13 mouse cellular contexts compared by ENCODE assay signal in genomic region chr13:89583747-89584738, GRCm38 (mm10). TPM values are rescaled to one million over a fixed set of nuclear protein-coding genes. Genes with fewer than 3 reads are reported as not detected.
DNase-seq lines count a peak whose midpoint lies in the region; ATAC-seq and TF ChIP-seq lines count a peak whose summit lies in the region.
"Had no signal": no experiment of that assay in that cellular context is flagged by ENCODE, and none has a peak within 500 bp of the region (broad histone marks: within the 10 kb centered on the region; RNA-seq: fewer than 3 reads in every experiment).

No protein-coding gene starts in this region.

- DNase-seq in embryonic facial prominence, embryonic 14.5 days (ENCODE audit: low spot score) = no peak
- no peak for DNase-seq in embryonic facial prominence, embryonic 10.5 days (ENCODE audit: low spot score)
- no peak for DNase-seq in layer of hippocampus, adult 2 months (ENCODE audit: low spot score in 2 of 2)
- no peak for DNase-seq in layer of hippocampus, postnatal 14 days (ENCODE audit: low spot score in 2 of 2)
- no peak for DNase-seq in midbrain, embryonic 10.5 days (ENCODE audit: low spot score)
- no peak for DNase-seq in gastrocnemius, postnatal 14 days
- DNase-seq: cerebellum, adult 8-10 months; lung, adult 2 months had no signal

- no peaks in the 10 kb centered on the region for H3K27me3 ChIP-seq in embryonic facial prominence, embryonic 14.5 days (replicated peaks; ENCODE audit: control insufficient read depth, insufficient read depth, low read length)
- H3K27me3 ChIP-seq in embryonic facial prominence, embryonic 10.5 days (replicated peaks; ENCODE audit: low read depth, poor library complexity, severe bottlenecking) = no peaks in the 10 kb centered on the region
- H3K27me3 ChIP-seq in midbrain, embryonic 16.5 days (ENCODE audit: control insufficient read depth, insufficient read depth, low read depth, low read length) = no peaks in the 10 kb centered on the region
- H3K27me3 ChIP-seq in midbrain, embryonic 10.5 days (ENCODE audit: low read depth, poor library complexity, severe bottlenecking) = no peaks in the 10 kb centered on the region
- no peaks in the 10 kb centered on the region for H3K27me3 ChIP-seq in stomach, embryonic 15.5 days (replicated peaks)
- H3K27me3 ChIP-seq: heart, embryonic 13.5 days; neural tube, embryonic 13.5 days had no signal

- H3K9ac ChIP-seq in embryonic facial prominence, embryonic 14.5 days (ENCODE audit: low read depth, low read length) = no peak overlapping the region
- H3K9ac ChIP-seq in midbrain, embryonic 16.5 days (ENCODE audit: low read depth, low read length) = no peak overlapping the region
- no peak overlapping the region for H3K9ac ChIP-seq in stomach, embryonic 15.5 days
- H3K9ac ChIP-seq: heart, embryonic 13.5 days; hindbrain, embryonic 14.5 days; neural tube, embryonic 13.5 days had no signal

- peak overlapping the region; percentile 26 for H3K4me2 ChIP-seq in embryonic facial prominence, embryonic 14.5 days (ENCODE audit: low read depth, low read length)
- no peak overlapping the region for H3K4me2 ChIP-seq in midbrain, embryonic 16.5 days (ENCODE audit: low read length)
- H3K4me2 ChIP-seq in stomach, embryonic 15.5 days = peak overlapping the region; percentile 40
- H3K4me2 ChIP-seq: heart, embryonic 13.5 days; hindbrain, embryonic 14.5 days; neural tube, embryonic 13.5 days had no signal

- WGBS in embryonic facial prominence, embryonic 14.5 days = 52% methylated on average over 10 of the region's 10 CpGs
- WGBS in embryonic facial prominence, embryonic 10.5 days = 74% methylated on average over 10 of the region's 10 CpGs
- WGBS in midbrain, embryonic 16.5 days = 63% methylated on average over 10 of the region's 10 CpGs
- WGBS in midbrain, embryonic 10.5 days = 80% methylated on average over 10 of the region's 10 CpGs
- WGBS in stomach, embryonic 15.5 days = 29% methylated on average over 10 of the region's 10 CpGs

- H3K36me3 ChIP-seq in embryonic facial prominence, embryonic 14.5 days (ENCODE audit: control insufficient read depth, insufficient read depth, low read length) = no peaks in the 10 kb centered on the region
- H3K36me3 ChIP-seq in embryonic facial prominence, embryonic 10.5 days (replicated peaks) = no peaks in the 10 kb centered on the region
- no peaks in the 10 kb centered on the region for H3K36me3 ChIP-seq in midbrain, embryonic 16.5 days (ENCODE audit: control insufficient read depth, insufficient read depth, low read length)
- H3K36me3 ChIP-seq in midbrain, embryonic 10.5 days = no peaks in the 10 kb centered on the region
- H3K36me3 ChIP-seq in stomach, embryonic 15.5 days = no peaks in the 10 kb centered on the region
- H3K36me3 ChIP-seq: heart, embryonic 13.5 days; neural tube, embryonic 13.5 days had no signal

- no peak for ATAC-seq in embryonic facial prominence, embryonic 14.5 days (ENCODE audit: low read depth)
- ATAC-seq in midbrain, embryonic 16.5 days = peak; percentile 54; the same call in 1 of the 2 replicates
- peak; percentile 78; the same call in 1 of the 2 replicates for ATAC-seq in stomach, embryonic 15.5 days (ENCODE audit: insufficient read depth, low FRiP score, low read depth)

- H3K27ac ChIP-seq in embryonic facial prominence, embryonic 14.5 days (replicated peaks; ENCODE audit: low read depth, low read length) = no peak overlapping the region
- H3K27ac ChIP-seq in embryonic facial prominence, embryonic 10.5 days (replicated peaks) = no peak overlapping the region
- peak overlapping the region; percentile 83 for H3K27ac ChIP-seq in layer of hippocampus, adult 2 months
- H3K27ac ChIP-seq in midbrain, embryonic 16.5 days (ENCODE audit: low read length) = no peak overlapping the region
- no peak overlapping the region for H3K27ac ChIP-seq in midbrain, embryonic 10.5 days (replicated peaks)
- peak overlapping the region; percentile 18; the same call in 1 of the 2 replicates for H3K27ac ChIP-seq in stomach, embryonic 15.5 days
- H3K27ac ChIP-seq: heart, embryonic 13.5 days; hindbrain, embryonic 14.5 days; neural tube, embryonic 13.5 days had no signal

- TF ChIP-seq CTCF in layer of hippocampus, adult 2 months (conservative IDR thresholded peaks at IDR 0.05) = no peak

- intact Hi-C loops in gastrocnemius, postnatal 14 days (cut with DNase I; ENCODE audit: low total_unique reads) = no loop called here

- no peaks in the 10 kb centered on the region for H3K9me3 ChIP-seq in embryonic facial prominence, embryonic 14.5 days (ENCODE audit: control insufficient read depth, low read length)
- H3K9me3 ChIP-seq in embryonic facial prominence, embryonic 10.5 days = no peaks in the 10 kb centered on the region
- no peaks in the 10 kb centered on the region for H3K9me3 ChIP-seq in midbrain, embryonic 16.5 days (replicated peaks; ENCODE audit: control insufficient read depth, low read length, poor library complexity, severe bottlenecking)
- H3K9me3 ChIP-seq in midbrain, embryonic 10.5 days (replicated peaks) = no peaks in the 10 kb centered on the region
- no peaks in the 10 kb centered on the region for H3K9me3 ChIP-seq in stomach, embryonic 15.5 days
- H3K9me3 ChIP-seq: heart, embryonic 13.5 days; neural tube, embryonic 13.5 days had no signal

- no peaks in the 10 kb centered on the region for H3K4me1 ChIP-seq in embryonic facial prominence, embryonic 14.5 days (ENCODE audit: control insufficient read depth, insufficient read depth, low read length)
- H3K4me1 ChIP-seq in embryonic facial prominence, embryonic 10.5 days = no peaks in the 10 kb centered on the region
- H3K4me1 ChIP-seq in midbrain, embryonic 16.5 days (ENCODE audit: control insufficient read depth, insufficient read depth, low read length) = peaks cover 8% of the 10 kb centered on the region
- no peaks in the 10 kb centered on the region for H3K4me1 ChIP-seq in midbrain, embryonic 10.5 days
- peaks cover 13% of the 10 kb centered on the region; the same call in 1 of the 2 replicates for H3K4me1 ChIP-seq in stomach, embryonic 15.5 days
- H3K4me1 ChIP-seq: neural tube, embryonic 13.5 days had no signal

- no peak overlapping the region for H3K4me3 ChIP-seq in embryonic facial prominence, embryonic 14.5 days (ENCODE audit: low read depth, low read length)
- no peak overlapping the region for H3K4me3 ChIP-seq in embryonic facial prominence, embryonic 10.5 days
- H3K4me3 ChIP-seq in layer of hippocampus, adult 2 months = peak overlapping the region; percentile 49
- H3K4me3 ChIP-seq in midbrain, embryonic 16.5 days (ENCODE audit: low read depth, low read length) = no peak overlapping the region
- H3K4me3 ChIP-seq in midbrain, embryonic 10.5 days = no peak overlapping the region
- H3K4me3 ChIP-seq in stomach, embryonic 15.5 days (replicated peaks) = peak overlapping the region; percentile 20; the same call in 1 of the 2 replicates
- H3K4me3 ChIP-seq: heart, embryonic 13.5 days; neural tube, embryonic 13.5 days had no signal

RNA-seq across cellular contexts. Expression of gene Hapln1, which starts 44.4 kb away (rescaled TPM):
- 25.2 and 38.3 TPM in 2 replicates for polyA plus RNA-seq in embryonic facial prominence, embryonic 14.5 days (2014; fragmentation: Nextera tagmentation; extraction: Ambion mirVana)
- 13.0 and 16.9 TPM in 2 replicates for polyA plus RNA-seq in embryonic facial prominence, embryonic 10.5 days (2016; fragmentation: Nextera tagmentation; extraction: Ambion mirVana)
- 10 to 100 TPM; 33.1 to 33.4 TPM for total RNA-seq in layer of hippocampus, adult 2 months (2021)
- 10 to 100 TPM; 71.9 to 84.4 TPM for total RNA-seq in layer of hippocampus, postnatal 14 days (2021)
- 0.36 and 0.47 TPM in 2 replicates for polyA plus RNA-seq in midbrain, embryonic 16.5 days (2015; fragmentation: Nextera tagmentation; extraction: Ambion mirVana)
- polyA plus RNA-seq in midbrain, embryonic 10.5 days (2016; fragmentation: Nextera tagmentation; extraction: Ambion mirVana) = 17.5 and 22.0 TPM in 2 replicates
- 3.7 and 4.3 TPM in 2 replicates for polyA plus RNA-seq in stomach, embryonic 15.5 days (2015; fragmentation: Nextera tagmentation; extraction: Ambion mirVana)
- total RNA-seq in gastrocnemius, postnatal 14 days (2021) = under 1 TPM; 0.49 to 0.94 TPM

Comparison
In these comparisons a context has a peak if more than half of its experiments do, and no peak if none do; other contexts are left out.
1. H3K27ac ChIP-seq: peak in layer of hippocampus, adult 2 months (single experiment) and stomach, embryonic 15.5 days (single experiment); none in embryonic facial prominence, embryonic 14.5 days (single experiment), embryonic facial prominence, embryonic 10.5 days (single experiment), midbrain, embryonic 16.5 days (single experiment) and midbrain, embryonic 10.5 days (single experiment).
2. H3K4me3 ChIP-seq: peak in layer of hippocampus, adult 2 months (single experiment) and stomach, embryonic 15.5 days (single experiment); none in embryonic facial prominence, embryonic 14.5 days (single experiment), embryonic facial prominence, embryonic 10.5 days (single experiment), midbrain, embryonic 16.5 days (single experiment) and midbrain, embryonic 10.5 days (single experiment).